Mouse (Mus musculus) gastrocnemius, postnatal 36 days (tissue): ENCODE measurements at regions not wholly inside any gene's neighbourhood (a gene's known extent, or its start where the extent isn't known, plus 50 kb on each side); places are given as distances from the start of the nearest gene placed in this dataset.
A peak's percentile ranks its signal among the peaks of the same experiment; 100 is the strongest.

ENCODE experiments used
- DNase-seq, 2 experiments: peaks; one replicate each; pipeline ENCODE4 v3.0.0; 2022
- intact Hi-C: fragments of 180-260 bp; cut with DNase I; formaldehyde crosslinking; loops from one replicate; pipeline ENCODE4 v1.15.1; 2025

- no peak for DNase-seq
- intact Hi-C loops, result no loop called here
Observed at GRCm38 (mm10) chr13:52702201-52702611, 119.2 kb downstream of the Syk start.

GRCm38 (mm10) chr13:52703401-52704164 is 120.6 kb downstream of the Syk start:
- DNase-seq, result no peak
- intact Hi-C loops, result no loop called here

GRCm38 (mm10) chr13:52704673-52705072 is 121.7 kb downstream of the Syk start:
- no peak for DNase-seq
- intact Hi-C loops, result no loop called here

- DNase-seq, result no peak
- intact Hi-C loops, result loop anchor here (2.0 kb wide), 1 partner anchor 51 kb away; no protein-coding TSS in a partner anchor
Observed at GRCm38 (mm10) chr13:52709580-52709979, 126.6 kb downstream of the Syk start.

GRCm38 (mm10) chr13:52711713-52712369 is 128.9 kb downstream of the Syk start:
- DNase-seq, result peak; percentile 33 to 71
- intact Hi-C loops, result loop anchor here (1.0 to 10.0 kb wide), 3 partner anchors 103 to 385 kb away; no protein-coding TSS in a partner anchor

- intact Hi-C loops, result no loop called here
- no peak for DNase-seq
Observed at GRCm38 (mm10) chr13:52721463-52721862, 138.5 kb downstream of the Syk start.

GRCm38 (mm10) chr13:52722718-52723117 is 139.7 kb downstream of the Syk start:
- intact Hi-C loops, result no loop called here
- no peak for DNase-seq

- DNase-seq, result no peak
Observed at GRCm38 (mm10) chr13:52726043-52726442, 143.1 kb downstream of the Syk start.

GRCm38 (mm10) chr13:52726525-52726924 is 143.6 kb downstream of the Syk start:
- no peak for DNase-seq
- intact Hi-C loops, result no loop called here

More at GRCm38 (mm10) chr13:52726043-52726442, 143.1 kb downstream of the Syk start:
- intact Hi-C loops, result no loop called here

GRCm38 (mm10) chr13:52735453-52735933 is 152.5 kb downstream of the Syk start:
- intact Hi-C loops, result no loop called here

GRCm38 (mm10) chr13:52735934-52736523 is 153.1 kb downstream of the Syk start:
- DNase-seq, result peak; percentile 53 to 70
- intact Hi-C loops, result no loop called here

More at GRCm38 (mm10) chr13:52735453-52735933, 152.5 kb downstream of the Syk start:
- no peak for DNase-seq

GRCm38 (mm10) chr13:52738095-52738660 is 155.2 kb downstream of the Syk start:
- DNase-seq, result peak in 1 of 2 experiments; percentile 38
- intact Hi-C loops, result no loop called here

GRCm38 (mm10) chr13:52741371-52741770 is 158.4 kb downstream of the Syk start:
- intact Hi-C loops, result no loop called here
- no peak for DNase-seq

GRCm38 (mm10) chr13:52756005-52756404 is 173.0 kb downstream of the Syk start:
- peak in 1 of 2 experiments; percentile 7 for DNase-seq
- intact Hi-C loops, result no loop called here

GRCm38 (mm10) chr13:52765508-52766181 is 163.8 kb downstream of the Auh start:
- intact Hi-C loops, result no loop called here
- peak; percentile 45 to 64 for DNase-seq

- DNase-seq, result peak in 1 of 2 experiments; percentile 16
Observed at GRCm38 (mm10) chr13:52766236-52766635, 163.2 kb downstream of the Auh start.

GRCm38 (mm10) chr13:52769956-52770355 is 159.5 kb downstream of the Auh start:
- peak in 1 of 2 experiments; percentile 3 for DNase-seq
- intact Hi-C loops, result loop anchor here (5.0 kb wide), 1 partner anchor 37 kb away; no protein-coding TSS in a partner anchor

More at GRCm38 (mm10) chr13:52766236-52766635, 163.2 kb downstream of the Auh start:
- intact Hi-C loops, result no loop called here

- intact Hi-C loops, result loop anchor here (5.0 kb wide), 1 partner anchor 36 kb away; no protein-coding TSS in a partner anchor
- peak in 1 of 2 experiments; percentile 10 for DNase-seq
Observed at GRCm38 (mm10) chr13:52771518-52771917, 158.0 kb downstream of the Auh start.

- DNase-seq, result no peak
- intact Hi-C loops, result loop anchor here (5.0 kb wide), 1 partner anchor 35 kb away; no protein-coding TSS in a partner anchor
Observed at GRCm38 (mm10) chr13:52772081-52772480, 157.4 kb downstream of the Auh start.
